Mouse (Mus musculus) CH12.LX (cell line): ENCODE data around the gene Gm17019. TPM values are rescaled to one million over a fixed set of nuclear protein-coding genes. Genes with fewer than 3 reads are reported as not detected.
"Not testable (repeated sequence)": the region's sequence is repeated elsewhere in the genome, so short reads cannot be mapped to it uniquely, and the experiment has no call there.

Experiments
- DNase-seq: peaks from one replicate; pipeline ENCODE4 v3.0.0-alpha.2; 2013; ENCODE audit errors: extremely low read depth
- H3K27ac ChIP-seq: 2 replicates; pipeline ENCODE4 v1.5.1; 2012; ENCODE audit warnings: low read depth, mild to moderate bottlenecking, control low read depth, moderate library complexity; ENCODE audit not compliant: insufficient read depth
- H3K27me3 ChIP-seq: replicated peaks from 2 replicates; pipeline ENCODE3; 2012; ENCODE audit warnings: inconsistent platforms
- H3K36me3 ChIP-seq, 2 experiments: replicated peaks in 1 of 2; 2 replicates each; pipeline versions ENCODE3 to v1.6.1; 2012; ENCODE audit warnings: inconsistent platforms in 1 of 2, low read length in 1 of 2, mild to moderate bottlenecking in 1 of 2, mixed read lengths in 1 of 2, moderate library complexity in 1 of 2; ENCODE audit not compliant: control insufficient read depth in 1 of 2, insufficient read depth in 1 of 2
- H3K4me1 ChIP-seq, 2 experiments: 2 replicates each; pipeline ENCODE4 v1.6.1; 2012; ENCODE audit warnings: inconsistent platforms in 1 of 2, moderate library complexity in 1 of 2; ENCODE audit not compliant: insufficient read depth in 2 of 2, control insufficient read depth in 1 of 2
- H3K4me2 ChIP-seq: 2 replicates; pipeline ENCODE4 v1.6.1; 2012; ENCODE audit warnings: low read depth, mild to moderate bottlenecking, control low read depth; ENCODE audit not compliant: poor library complexity, insufficient read depth, severe bottlenecking
- H3K4me3 ChIP-seq, 3 experiments: fragments of 150-350 bp in 1 of 3; sonication (generic) in 1 of 3; replicated peaks in 1 of 3; 2 replicates each; pipeline versions ENCODE3 to v1.5.1; 2011 to 2012; ENCODE audit warnings: low read depth in 2 of 3, low read length in 2 of 3, mild to moderate bottlenecking in 2 of 3, moderate library complexity in 2 of 3, control low read depth in 1 of 3, improper control_type of control experiment in 1 of 3, inconsistent platforms in 1 of 3, mixed read lengths in 1 of 3; ENCODE audit not compliant: poor library complexity in 1 of 3
- H3K79me2 ChIP-seq: replicated peaks from 2 replicates; pipeline ENCODE4 v1.6.1; 2012; ENCODE audit warnings: mild to moderate bottlenecking, moderate library complexity; ENCODE audit not compliant: control insufficient read depth, poor library complexity, insufficient read depth, severe bottlenecking; ENCODE audit errors: extremely low read depth
- H3K9ac ChIP-seq: 2 replicates; pipeline ENCODE4 v1.6.1; 2012; ENCODE audit warnings: low read depth, mild to moderate bottlenecking, control low read depth, moderate library complexity; ENCODE audit not compliant: insufficient read depth
- H3K9me3 ChIP-seq: replicated peaks from 2 replicates; pipeline ENCODE3; 2012; ENCODE audit warnings: low read length, inconsistent platforms, mixed read lengths
- dilution Hi-C: fragments of 300-500 bp; cut with MboI; formaldehyde crosslinking; loops from 2 replicates; pipeline ENCODE4 v1.14.3; 2020; ENCODE audit warnings: low sequenced_read_pairs; ENCODE audit not compliant: extremely low pct_unique_long_range_greater_than_20kb, extremely low pct_ligation_motif_present
- in situ Hi-C: fragments of 300-500 bp; cut with MboI; formaldehyde crosslinking; loops from 3 replicates; pipeline ENCODE4 v1.14.3; 2019; ENCODE audit warnings: low sequenced_read_pairs, low pct_ligation_motif_present, low pct_unique_long_range_greater_than_20kb, mixed read lengths
- polyA plus RNA-seq: library from polyadenylated mRNA; unstranded; fragments of >175 nt; gene quantifications from 2 replicates; pipeline ENCODE4 v1.2.1, GENCODE M21; 2012; ENCODE audit warnings: low read depth; ENCODE audit not compliant: insufficient read length
- total RNA-seq, 2 experiments: library from RNA; depleted of rRNA; stranded (reverse); fragments of 300-350 nt in 1 of 2; fragments of >200 nt in 1 of 2; gene quantifications; 2 replicates each; pipeline ENCODE4 v1.2.3; 2012 to 2014

The Gm17019 gene
- not detected in 2 replicates for total RNA-seq (2012; rRNA removed)
- total RNA-seq (2014; rRNA removed), result not detected in 2 replicates
- not detected in 2 replicates for polyA plus RNA-seq

GRCm38 (mm10) chr5:15032898-15033297 lies at the start of gene Gm17019:
Gene Gm17019, minus strand, starts transcription at chr5:15032998.
- H3K79me2 ChIP-seq, H3K9me3 ChIP-seq, H3K4me3 ChIP-seq, H3K27ac ChIP-seq, DNase-seq, dilution Hi-C loops, H3K4me1 ChIP-seq, H3K36me3 ChIP-seq, H3K9ac ChIP-seq, H3K27me3 ChIP-seq, H3K4me2 ChIP-seq, in situ Hi-C loops: not testable (repeated sequence)

GRCm38 (mm10) chr5:15062385-15062715 lies 29.6 kb upstream of the Gm17019 start:
- H3K4me1 ChIP-seq, H3K9me3 ChIP-seq, H3K27ac ChIP-seq, H3K4me3 ChIP-seq, H3K9ac ChIP-seq, DNase-seq, in situ Hi-C loops, H3K36me3 ChIP-seq, H3K79me2 ChIP-seq, dilution Hi-C loops, H3K27me3 ChIP-seq, H3K4me2 ChIP-seq: not testable (repeated sequence)

DNA sequence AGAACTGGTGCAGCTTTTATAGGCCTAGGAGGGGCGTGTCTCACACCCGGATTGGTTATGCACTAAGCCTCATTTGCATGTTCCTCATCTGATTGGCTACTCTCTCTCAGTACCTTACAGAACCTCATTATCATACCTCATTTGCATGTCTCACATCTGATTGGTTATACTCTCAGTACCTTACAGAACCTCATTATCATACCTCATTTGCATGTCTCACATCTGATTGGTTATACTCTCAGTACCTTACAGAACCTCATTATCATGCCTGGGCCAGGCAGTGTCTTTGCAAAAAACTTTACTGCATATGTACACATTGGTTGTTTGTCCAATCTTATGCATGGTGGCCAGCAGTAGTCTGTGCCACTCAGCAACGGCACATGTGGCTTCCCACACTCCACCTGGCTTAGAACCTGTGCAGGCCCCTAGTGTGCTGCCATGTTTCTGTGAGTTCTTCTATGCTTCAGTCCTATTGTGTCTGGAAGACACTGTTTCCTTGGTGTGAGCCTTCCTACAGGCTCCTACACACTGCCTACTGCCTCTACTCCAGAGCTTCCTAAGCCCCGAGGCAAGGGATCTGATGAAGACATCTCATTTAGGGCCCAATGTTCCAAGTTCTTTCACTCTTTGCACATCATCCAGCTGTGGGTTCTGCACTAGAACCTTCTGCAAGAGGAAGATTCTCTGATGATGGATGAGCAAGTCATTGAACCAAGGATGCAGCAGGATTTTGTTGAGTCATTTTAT lies 29.0 kb upstream of the Gm17019 start:
- H3K9me3 ChIP-seq, H3K4me3 ChIP-seq, H3K36me3 ChIP-seq, H3K79me2 ChIP-seq, H3K4me1 ChIP-seq, H3K9ac ChIP-seq, H3K4me2 ChIP-seq, in situ Hi-C loops, H3K27me3 ChIP-seq, dilution Hi-C loops, DNase-seq, H3K27ac ChIP-seq: not testable (repeated sequence)

DNA sequence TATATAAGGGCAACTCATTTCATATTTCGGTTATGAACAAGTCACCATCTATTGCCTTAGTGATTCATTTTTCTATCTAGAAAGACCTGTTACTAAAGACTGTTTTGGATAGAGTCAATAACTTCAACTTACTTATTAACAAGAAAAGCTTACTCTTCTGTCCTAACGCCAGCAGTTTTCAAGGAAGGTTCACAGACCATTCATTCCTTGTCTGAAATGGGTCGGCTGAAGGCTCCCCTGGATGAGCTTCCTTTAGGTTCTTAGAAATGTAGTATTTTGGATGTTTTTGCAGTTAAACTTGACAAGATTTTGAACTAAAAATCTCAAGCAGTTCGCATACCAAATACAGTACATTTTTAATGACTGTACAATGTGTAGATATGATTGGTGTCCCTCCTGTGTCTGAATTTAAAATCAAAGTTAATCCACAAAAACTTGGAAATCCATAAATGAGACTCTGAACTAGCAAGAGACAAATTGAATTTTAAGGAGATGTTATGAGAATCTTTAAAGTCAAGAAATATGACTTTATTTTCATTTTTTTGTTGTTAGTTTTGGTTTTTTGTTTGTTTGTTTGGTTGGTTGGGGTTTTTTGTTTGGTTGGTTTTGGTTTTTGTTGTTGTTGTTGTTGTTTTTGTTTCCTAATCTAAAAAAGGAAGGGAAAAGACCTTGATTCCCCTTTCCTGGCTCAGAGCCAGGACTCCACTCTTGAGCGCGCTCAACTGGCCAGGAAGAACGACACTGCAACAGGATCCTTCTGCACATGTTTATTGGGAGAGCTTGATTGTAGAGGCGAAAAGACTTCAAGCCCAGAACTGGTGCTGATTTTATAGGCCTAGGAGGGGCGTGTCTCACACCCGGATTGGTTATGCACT lies 21.6 kb upstream of the Gm17019 start:
- H3K36me3 ChIP-seq, H3K9me3 ChIP-seq, H3K9ac ChIP-seq, dilution Hi-C loops, H3K27me3 ChIP-seq, H3K4me3 ChIP-seq, H3K4me2 ChIP-seq, H3K4me1 ChIP-seq, in situ Hi-C loops, H3K79me2 ChIP-seq, H3K27ac ChIP-seq, DNase-seq: not testable (repeated sequence)

DNA sequence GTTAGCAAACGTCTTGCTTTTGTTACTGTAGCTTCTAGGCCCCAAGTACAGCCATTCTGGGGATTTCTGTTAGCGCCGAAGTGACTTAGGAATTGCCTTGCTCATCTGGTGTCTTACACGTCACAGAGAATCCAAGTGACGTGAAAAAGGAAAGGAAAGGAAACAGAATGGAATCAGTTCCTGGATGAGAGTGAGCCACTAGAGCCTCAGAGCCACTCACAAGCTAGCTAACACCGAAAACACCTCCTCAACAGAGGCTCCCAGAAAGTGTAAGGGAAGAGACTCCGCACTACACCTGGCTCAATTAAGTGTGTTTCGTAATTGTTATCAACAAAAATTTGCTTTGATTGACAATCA lies 20.8 kb upstream of the Gm17019 start:
- H3K4me2 ChIP-seq, H3K79me2 ChIP-seq, in situ Hi-C loops, H3K27me3 ChIP-seq, H3K9ac ChIP-seq, H3K36me3 ChIP-seq, dilution Hi-C loops, DNase-seq, H3K9me3 ChIP-seq, H3K27ac ChIP-seq, H3K4me3 ChIP-seq, H3K4me1 ChIP-seq: not testable (repeated sequence)

- in situ Hi-C loops, DNase-seq, H3K9me3 ChIP-seq, H3K9ac ChIP-seq, H3K4me3 ChIP-seq, H3K79me2 ChIP-seq, H3K4me2 ChIP-seq, H3K27me3 ChIP-seq, dilution Hi-C loops, H3K4me1 ChIP-seq, H3K27ac ChIP-seq, H3K36me3 ChIP-seq: not testable (repeated sequence)
These were observed 20.3 kb upstream of the Gm17019 start for GRCm38 (mm10) chr5:15052945-15053605.
